Mouse (Mus musculus) Patski (cell line): ENCODE data around the gene Sycp1. TPM values are rescaled to one million over a fixed set of nuclear protein-coding genes. Genes with fewer than 3 reads are reported as not detected.

Source experiments
- ATAC-seq: fragments of 100-300 bp; one replicate; pipeline ENCODE4 v1.8.0; 2021
- CTCF ChIA-PET: fragments of 350-600 bp; sonication (Branson Sonifier 250); formaldehyde crosslinking; loops from one replicate; lab custom pipeline; 2022; ENCODE audit warnings: inconsistent platforms; lab: Charles Lee
- POLR2A ChIA-PET: fragments of 350-600 bp; sonication (Branson Sonifier 250); formaldehyde crosslinking; loops from one replicate; lab custom pipeline; 2022; ENCODE audit warnings: antibody characterized with exemption, inconsistent platforms; lab: Charles Lee
- DNase-seq: peaks from one replicate; pipeline ENCODE4 v3.0.0-alpha.2; 2011; ENCODE audit warnings: low read depth, low spot score
- H3K27me3 ChIP-seq: fragments of 371-371 bp; one replicate; pipeline ENCODE4 v1.5.1; 2021
- CTCF ChIP-seq: fragments of 100-300 bp; IDR thresholded peaks from one replicate; pipeline ENCODE4 v1.5.1; 2021
- in situ Hi-C: fragments of 300-500 bp; cut with MboI; formaldehyde crosslinking; loops from 3 replicates; pipeline ENCODE4 v1.11.1; 2018; ENCODE audit warnings: low pct_unique_long_range_greater_than_20kb, mixed read lengths
- polyA plus RNA-seq: library from polyadenylated mRNA; unstranded; gene quantifications from one replicate; pipeline ENCODE4 v1.2.3, GENCODE M21; 2021

Gene Sycp1
- not detected for polyA plus RNA-seq

DNA sequence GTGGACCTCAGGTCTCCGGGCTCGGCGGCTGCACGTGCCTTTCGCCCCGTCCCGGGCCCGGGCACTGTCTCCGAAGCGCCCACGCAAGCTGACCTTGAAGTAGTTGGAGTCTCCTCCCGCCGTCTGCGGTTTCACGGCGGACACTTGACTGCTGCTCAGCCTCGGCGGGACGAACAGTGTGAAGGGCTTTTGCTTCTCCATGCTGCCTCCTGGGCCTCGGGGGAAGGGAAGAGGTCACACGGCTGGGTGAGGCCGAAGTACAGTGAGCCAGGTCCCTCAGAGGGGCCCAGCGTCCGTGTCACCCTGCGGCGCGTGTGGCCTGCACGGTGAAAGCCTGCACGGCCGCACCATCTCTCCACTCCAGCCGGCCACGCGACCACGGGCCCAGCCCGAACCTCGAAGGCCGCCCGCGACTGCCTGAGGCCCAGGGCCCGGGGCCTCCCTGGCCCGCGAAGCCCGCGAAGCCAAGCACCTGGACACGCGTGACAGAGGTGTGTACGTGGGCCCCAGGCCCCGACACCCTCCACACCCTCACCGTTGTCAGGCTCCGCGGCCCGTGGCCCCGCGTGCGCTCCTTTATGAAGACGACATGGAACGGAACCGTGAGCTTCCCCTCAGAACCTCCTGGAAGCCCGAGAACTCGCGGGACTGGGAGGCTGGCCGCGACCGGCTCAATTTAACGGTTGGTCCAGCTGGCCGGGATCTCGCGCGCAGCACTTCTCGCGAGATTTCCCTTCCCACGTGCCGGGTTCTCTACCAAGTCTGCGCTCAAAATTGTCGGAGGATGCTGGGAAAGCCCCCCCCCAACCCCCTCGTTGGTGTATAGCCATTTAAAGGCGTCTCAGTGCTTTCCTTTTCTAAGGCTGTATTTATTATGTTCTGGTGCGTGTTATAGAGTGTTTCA lies at the start of gene Sycp1:
TSS of gene Sycp1 (minus strand) at position 650 of the 904 bp plus-strand sequence.
- in situ Hi-C loops = no loop called here
- H3K27me3 ChIP-seq = peaks cover 35% of the 10 kb centered on the region
- ChIA-PET POLR2A (interaction anchor here (0.6 kb wide), 1 partner anchor 59 kb away, joined by 13 read pairs; no protein-coding TSS in a partner anchor), CTCF (no interaction called here)
- TF ChIP-seq CTCF = no peak
- DNase-seq = no peak
- ATAC-seq = no peak

DNA sequence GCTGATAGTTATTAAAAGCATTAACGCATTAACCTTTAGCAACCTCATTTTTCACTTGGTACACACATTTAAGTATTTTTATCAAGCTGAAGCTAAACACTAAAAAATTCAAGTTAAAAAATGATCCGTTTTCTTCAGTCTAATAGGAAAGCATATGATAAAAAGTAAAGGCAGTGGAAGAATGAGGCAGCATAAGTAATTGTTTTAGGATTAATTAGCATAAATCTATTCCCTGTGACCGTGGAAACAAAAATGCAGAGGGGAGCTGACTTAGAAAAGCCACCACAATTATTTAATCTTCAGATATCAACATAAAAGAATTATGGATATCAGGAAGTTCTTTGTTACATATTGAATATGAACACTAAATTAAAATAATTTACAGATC lies 44.4 kb upstream of the Sycp1 start:
- DNase-seq (no peak), ATAC-seq (no peak)
- CTCF ChIA-PET = interaction anchor here (1.6 to 3.7 kb wide), 2 partner anchors 11 to 30 kb away, joined by 4 to 20 read pairs; no protein-coding TSS in a partner anchor
- POLR2A ChIA-PET = no interaction called here
- in situ Hi-C loops = no loop called here
- TF ChIP-seq CTCF = no peak
- H3K27me3 ChIP-seq = peaks cover 23% of the 10 kb centered on the region

DNA sequence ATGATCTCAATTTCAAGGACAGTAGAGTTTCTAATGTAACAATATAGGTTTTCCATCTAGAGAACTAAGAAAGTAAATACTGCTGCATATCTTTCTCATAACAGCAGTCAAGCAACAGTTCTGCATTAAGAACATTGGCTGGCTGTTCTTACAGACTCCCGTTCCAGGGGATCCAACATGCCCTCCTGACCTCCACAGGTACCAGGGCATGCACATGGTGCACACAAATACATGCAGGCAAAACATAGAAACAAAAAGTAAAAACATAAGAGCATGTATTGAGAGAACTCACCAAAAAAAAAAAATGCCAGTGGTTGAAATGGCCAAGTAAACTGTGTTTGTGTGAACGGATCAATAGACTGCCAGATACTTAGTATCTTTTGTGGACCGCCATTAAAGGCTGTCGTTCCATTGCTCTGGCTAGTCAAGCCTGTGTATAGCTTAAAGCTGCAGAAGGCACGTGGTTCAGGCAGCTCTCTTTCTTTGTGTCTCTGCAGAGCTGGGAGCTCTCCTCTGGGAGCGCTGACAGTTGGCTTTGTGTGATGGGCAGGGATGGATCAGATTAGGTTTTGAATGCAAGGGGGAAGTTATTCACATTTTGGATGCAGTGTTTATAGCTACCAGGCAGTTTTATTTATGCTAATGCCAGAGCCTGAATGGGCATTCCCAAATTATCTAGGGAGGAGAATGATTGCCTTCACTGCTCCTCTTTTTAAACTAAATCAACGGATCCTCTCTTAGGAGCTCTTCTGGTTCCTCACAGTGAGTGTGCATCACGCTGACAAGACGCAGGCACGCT lies 43.8 kb upstream of the Sycp1 start:
- in situ Hi-C loops = no loop called here
- ChIA-PET POLR2A (no interaction called here), CTCF (interaction anchor here (1.6 to 3.7 kb wide), 2 partner anchors 12 to 29 kb away, joined by 4 to 20 read pairs; no protein-coding TSS in a partner anchor)
- peaks cover 23% of the 10 kb centered on the region for H3K27me3 ChIP-seq
- no peak for TF ChIP-seq CTCF
- no peak for ATAC-seq
- DNase-seq = no peak

DNA sequence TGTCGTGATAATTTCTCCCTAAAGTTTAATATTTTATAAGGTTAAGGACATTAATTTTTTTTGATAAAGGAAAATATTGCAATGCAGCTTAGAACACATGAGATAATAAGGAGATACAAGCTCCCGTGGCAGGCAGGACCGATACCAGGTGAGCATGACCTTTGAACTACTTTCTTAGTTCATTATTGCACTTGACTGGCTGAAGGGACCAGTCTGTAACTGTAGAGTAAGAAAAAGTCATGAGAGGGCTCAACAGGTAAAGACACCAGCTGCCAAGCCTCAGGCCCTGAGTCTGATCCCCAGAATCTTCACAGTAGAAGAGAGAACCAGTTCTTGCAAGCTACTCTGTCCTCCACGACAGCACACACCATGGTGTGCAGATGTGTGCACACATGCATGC lies 41.0 kb upstream of the Sycp1 start:
- ATAC-seq = no peak
- in situ Hi-C loops = no loop called here
- no peak for DNase-seq
- POLR2A ChIA-PET = interaction anchor here (1.4 kb wide), 1 partner anchor 17 kb away, joined by 3 read pairs; no protein-coding TSS in a partner anchor
- TF ChIP-seq CTCF = no peak
- CTCF ChIA-PET = interaction anchor here (1.0 to 1.6 kb wide), 4 partner anchors 14 to 26 kb away, joined by 3 to 4 read pairs (median 3); no protein-coding TSS in a partner anchor
- peaks cover 23% of the 10 kb centered on the region for H3K27me3 ChIP-seq

DNA sequence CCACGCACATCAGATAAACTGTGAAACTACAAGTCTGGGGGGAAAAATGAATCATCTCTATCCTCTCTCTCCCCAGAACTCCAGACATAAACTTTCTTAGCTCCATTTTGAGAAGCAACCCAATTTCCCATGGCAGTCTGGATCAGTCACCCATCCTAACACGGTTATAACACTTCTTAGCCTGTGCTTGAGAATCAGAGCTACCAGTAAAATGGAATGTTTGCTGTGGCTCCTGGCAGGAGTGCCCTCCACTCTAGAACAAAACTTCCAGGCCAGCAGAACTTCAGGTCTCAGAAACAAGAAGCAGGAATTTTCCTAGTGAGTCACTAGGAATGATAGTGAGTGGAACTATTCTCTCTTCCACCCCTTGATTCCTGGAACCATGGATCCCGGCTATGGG lies 34.6 kb upstream of the Sycp1 start:
- TF ChIP-seq CTCF = no peak
- no peak for ATAC-seq
- peaks cover under 1% of the 10 kb centered on the region for H3K27me3 ChIP-seq
- in situ Hi-C loops = no loop called here
- DNase-seq = no peak
- ChIA-PET POLR2A (interaction anchor here (0.6 to 0.9 kb wide), 2 partner anchors 21 to 23 kb away, joined by 3 read pairs; no protein-coding TSS in a partner anchor), CTCF (interaction anchor here (1.2 kb wide), 1 partner anchor 10 kb away, joined by 3 read pairs; no protein-coding TSS in a partner anchor)

DNA sequence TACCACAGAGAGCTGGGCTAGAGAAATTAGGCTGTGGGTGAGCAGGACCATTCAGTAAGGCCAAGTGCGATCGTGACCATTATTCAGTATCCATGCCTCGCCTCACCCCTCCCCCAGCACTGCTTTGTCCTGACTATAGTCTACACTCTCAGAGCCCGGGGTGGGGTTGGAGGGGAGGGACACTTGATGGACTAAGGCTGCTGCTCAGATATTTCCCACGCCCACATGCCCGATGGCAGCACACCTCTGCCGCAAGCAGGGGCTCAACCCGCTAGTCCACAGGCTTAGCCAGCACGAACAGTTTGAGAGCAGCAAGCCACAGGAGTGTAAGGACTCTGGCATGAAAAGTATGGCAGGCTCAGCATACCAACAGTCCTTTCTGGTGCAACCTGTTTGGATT lies 34.2 kb upstream of the Sycp1 start:
- no peak for ATAC-seq
- in situ Hi-C loops = no loop called here
- no peak for TF ChIP-seq CTCF
- POLR2A ChIA-PET = interaction anchor here (0.6 to 0.9 kb wide), 2 partner anchors 20 to 23 kb away, joined by 3 read pairs; no protein-coding TSS in a partner anchor
- DNase-seq = no peak
- CTCF ChIA-PET = interaction anchor here (1.2 kb wide), 1 partner anchor 9 kb away, joined by 3 read pairs; no protein-coding TSS in a partner anchor
- H3K27me3 ChIP-seq = no peaks in the 10 kb centered on the region

DNA sequence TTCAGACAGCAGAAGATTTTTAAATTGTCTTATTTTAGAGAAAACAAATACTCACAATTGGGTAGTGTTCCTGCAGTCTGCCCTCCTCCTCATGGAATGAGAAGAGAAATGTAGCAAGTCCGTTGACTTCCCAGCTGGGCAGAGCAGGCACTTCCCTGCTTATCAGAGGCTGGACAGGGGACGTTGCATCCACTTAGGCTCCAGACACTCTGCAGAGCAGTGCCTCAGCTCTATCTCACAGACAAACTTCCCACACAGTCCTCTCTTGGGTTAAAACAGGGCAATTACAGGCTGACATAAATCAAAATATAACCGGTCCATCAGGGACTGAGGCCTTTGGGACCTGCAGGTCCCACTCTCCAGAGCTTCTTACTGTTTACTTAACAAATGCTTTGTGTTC lies 28.1 kb upstream of the Sycp1 start, which contains the start of gene Nr1h5:
TSS of gene Nr1h5 (minus strand) at position 101 of the 400 bp plus-strand sequence.
- POLR2A ChIA-PET = no interaction called here

DNA sequence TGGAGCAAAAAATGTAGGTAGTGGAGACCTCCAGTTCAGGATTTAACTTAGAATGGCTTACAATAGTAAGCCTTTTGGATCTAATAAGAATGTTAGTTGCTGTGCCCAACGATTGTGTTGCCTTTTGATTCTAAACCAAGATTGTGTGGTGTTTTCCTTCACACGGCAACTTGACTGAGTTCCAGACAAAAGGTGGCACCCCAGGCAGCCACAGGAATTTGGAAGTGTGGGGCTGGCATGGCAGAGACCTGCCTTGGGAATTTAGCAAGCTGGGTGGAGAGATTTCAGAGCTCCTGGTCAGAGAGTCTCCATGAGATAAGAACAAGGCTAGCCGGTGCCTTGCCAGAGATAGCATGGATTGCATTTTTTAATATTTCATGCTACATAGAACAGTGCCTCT lies 19.7 kb upstream of the Sycp1 start:
- H3K27me3 ChIP-seq = no peaks in the 10 kb centered on the region
- POLR2A ChIA-PET = no interaction called here
- DNase-seq (peak; percentile 20), ATAC-seq (no peak)
- TF ChIP-seq CTCF = no peak
- in situ Hi-C loops = no loop called here
- CTCF ChIA-PET = no interaction called here

More for the DNA sequence above, 28.1 kb upstream of the Sycp1 start, which contains the start of gene Nr1h5:
- ATAC-seq (no peak), DNase-seq (no peak)
- H3K27me3 ChIP-seq = peaks cover 2% of the 10 kb centered on the region
- no peak for TF ChIP-seq CTCF
- in situ Hi-C loops = no loop called here
- CTCF ChIA-PET = interaction anchor here (1.3 kb wide), 1 partner anchor 14 kb away, joined by 6 read pairs; no protein-coding TSS in a partner anchor

DNA sequence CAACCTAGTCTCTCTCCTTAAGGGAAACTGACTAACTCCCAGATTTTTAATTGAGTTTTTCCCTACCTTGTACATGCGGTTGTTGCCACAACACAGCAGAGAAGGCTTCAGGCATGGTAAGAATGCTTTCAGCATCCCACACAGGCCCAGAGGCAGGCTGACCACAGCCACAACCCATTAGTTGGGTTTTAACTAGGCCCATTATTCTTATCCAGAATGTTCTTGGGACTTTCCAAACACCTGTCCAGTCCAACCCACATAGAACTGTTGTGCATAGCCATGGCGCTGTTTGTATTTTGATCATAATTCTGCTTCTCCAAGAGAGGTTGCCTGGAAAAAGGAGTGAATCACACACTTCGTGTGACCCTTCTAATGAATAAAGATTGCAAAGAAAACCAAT lies 19.2 kb upstream of the Sycp1 start:
- H3K27me3 ChIP-seq = no peaks in the 10 kb centered on the region
- ATAC-seq (peak; percentile 73), DNase-seq (peak; percentile 82)
- TF ChIP-seq CTCF = no peak
- in situ Hi-C loops = no loop called here
- ChIA-PET POLR2A (no interaction called here), CTCF (no interaction called here)

DNA sequence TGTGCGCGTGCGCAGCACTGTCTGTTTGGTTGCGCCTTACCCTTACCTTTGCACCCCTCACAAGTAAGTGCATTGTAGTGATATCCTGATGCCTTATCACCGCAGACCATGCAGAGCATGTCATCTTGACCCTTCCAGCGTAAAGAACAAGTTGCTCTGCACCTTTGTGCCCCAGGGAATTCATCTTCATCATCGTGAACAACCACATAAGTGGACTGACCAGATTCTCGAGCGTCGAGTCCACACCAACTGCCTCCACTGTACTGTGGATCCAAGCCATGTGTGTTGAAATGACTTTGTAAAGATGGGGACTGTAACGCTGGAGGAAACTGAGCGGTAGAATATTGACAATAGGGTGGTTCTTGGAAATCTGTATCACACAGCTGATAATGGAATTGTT lies 18.6 kb upstream of the Sycp1 start:
- ATAC-seq (no peak), DNase-seq (no peak)
- ChIA-PET CTCF (no interaction called here), POLR2A (no interaction called here)
- in situ Hi-C loops = no loop called here
- no peak for TF ChIP-seq CTCF
- peaks cover 5% of the 10 kb centered on the region for H3K27me3 ChIP-seq
